Mouse (Mus musculus) heart, postnatal 25 days (tissue): ENCODE measurements at regions not wholly inside any gene's neighbourhood (a gene's known extent, or its start where the extent isn't known, plus 50 kb on each side); places are given as distances from the start of the nearest gene placed in this dataset.
A peak's percentile ranks its signal among the peaks of the same experiment; 100 is the strongest.

Source experiments
- DNase-seq: peaks from one replicate; pipeline ENCODE4 v3.0.0; 2022; ENCODE audit warnings: low spot score
- intact Hi-C: fragments of 180-260 bp; cut with DNase I; formaldehyde crosslinking; loops from one replicate; pipeline ENCODE4 v1.15.1; 2025

DNA sequence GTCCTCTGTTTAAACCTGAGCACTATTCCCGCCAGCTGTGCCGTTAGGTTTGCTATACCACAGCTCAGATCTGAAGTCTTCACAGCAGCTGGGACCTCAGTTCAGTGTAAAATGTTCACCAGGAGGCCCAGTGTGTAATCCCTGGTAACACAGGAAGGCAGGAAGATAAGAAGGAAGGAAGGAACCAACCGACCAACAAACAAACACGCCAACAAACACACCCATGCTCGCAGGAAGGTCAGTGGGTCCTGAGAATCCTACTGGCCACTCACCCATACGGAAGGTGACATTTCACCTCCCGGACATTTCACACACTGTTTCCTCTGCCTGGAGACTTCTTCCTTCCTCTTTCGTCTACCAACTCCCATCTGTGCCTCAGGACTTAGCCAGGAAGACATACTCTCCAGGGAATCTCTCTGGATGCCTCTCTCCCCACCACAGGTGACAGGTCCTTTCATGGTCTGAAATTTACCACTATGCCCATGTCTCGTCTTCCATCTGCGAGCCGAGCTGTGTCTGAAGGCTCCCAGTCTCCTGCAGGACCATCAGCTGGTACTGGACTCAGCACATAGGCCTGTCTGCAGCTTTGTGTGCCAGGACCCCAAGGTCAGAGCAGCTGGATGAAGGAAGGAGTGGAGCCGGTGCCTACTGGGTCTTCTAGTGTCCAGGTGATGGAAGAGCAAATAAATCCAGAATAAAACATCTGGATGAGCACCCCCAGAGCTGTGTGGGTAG, 61.1 kb upstream of the Xpa start:
- intact Hi-C loops, result no loop called here
- no peak for DNase-seq

DNA sequence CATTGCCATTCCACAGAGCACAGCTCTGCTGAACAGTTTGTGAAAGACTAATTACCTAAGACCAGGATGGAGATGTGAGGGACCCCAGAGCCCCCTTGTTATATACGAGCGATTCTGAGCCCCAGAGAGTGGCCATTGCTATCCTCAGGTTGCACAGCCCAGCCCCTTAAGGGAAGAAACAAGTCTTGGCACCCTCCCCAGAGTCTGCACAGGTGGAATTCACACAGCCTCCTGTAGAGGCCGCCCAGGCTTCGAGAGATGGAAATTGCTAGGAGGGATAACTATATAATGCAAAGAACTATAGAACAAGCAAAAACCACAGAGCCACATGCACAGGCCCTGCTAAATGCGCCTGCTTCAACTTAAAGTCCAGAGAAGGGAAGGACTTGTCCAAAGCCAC, 62.7 kb upstream of the Xpa start:
- DNase-seq, result no peak

DNA sequence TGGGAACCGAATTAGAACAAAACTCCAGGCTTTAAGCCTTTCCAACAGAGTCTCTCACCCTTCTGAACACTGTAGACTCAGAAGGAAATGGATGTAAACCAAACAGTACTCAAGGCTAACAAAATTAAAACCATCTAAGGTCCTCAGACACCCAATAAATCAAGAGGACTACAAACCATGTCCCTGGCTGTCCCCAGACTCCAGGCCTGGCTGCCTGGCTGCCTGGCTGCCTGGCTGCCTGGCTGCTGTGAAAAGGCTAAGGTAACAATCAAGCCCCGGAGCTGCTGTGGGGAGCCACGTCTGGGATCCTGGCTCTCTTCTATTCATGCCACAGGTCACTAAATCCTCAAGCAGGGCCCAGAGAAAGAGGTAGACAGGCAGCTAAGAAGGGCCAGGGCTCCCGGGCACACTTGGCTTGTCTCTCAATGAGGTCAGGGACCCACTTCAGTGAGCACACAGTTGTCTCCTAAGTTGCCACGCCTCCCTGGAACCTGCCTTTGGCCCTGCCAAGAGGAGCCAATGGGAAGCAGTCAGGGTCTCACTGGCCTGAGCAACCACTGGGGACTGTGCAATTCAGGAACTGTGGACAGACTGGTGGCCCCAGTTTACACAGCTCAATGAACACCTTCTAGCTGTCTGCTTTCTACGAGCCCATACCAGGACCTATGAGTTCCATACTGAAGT, 72.6 kb upstream of the Xpa start:
- intact Hi-C loops, result no loop called here
- DNase-seq, result no peak

More for the DNA sequence above, 62.7 kb upstream of the Xpa start:
- intact Hi-C loops, result no loop called here

DNA sequence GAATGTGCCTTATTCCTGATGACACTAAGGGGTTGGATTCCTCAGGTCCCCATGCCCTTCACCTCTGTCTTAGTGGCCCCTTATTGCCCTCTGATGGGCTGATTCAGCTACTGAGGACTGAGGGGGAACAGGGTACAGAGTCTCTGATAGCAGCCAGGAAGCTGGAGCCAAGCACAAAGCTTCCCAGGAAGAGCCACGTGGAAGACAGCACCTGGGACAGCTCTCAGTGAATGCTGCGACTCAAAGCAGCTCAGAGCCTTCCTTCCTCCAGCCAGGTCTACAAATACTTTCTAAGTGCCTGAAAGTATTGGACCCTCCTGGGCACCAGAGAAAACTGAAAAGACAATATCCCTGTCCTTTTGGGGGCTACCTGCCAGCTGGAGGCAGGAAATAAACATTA, 72.3 kb upstream of the Foxe1 start:
- intact Hi-C loops, result no loop called here
- no peak for DNase-seq

DNA sequence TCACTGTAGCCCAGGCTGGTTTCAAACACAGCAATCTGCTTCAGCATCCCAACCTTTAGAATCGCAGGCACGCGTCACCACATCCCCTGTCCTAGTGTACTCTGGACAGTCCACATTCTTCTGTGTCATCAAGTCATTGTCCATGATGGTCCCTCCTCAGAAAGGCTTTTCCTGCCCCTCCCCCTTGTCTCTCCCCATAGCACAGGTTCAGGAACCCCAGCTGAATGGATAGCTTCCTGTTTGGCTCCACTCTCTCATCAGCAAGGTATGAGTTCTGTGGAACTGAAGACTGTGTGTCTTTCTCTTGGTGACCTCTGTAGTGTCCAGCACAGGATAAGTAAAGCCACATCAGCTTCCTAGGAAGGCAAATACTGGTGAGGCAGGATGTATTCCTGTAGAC, 67.6 kb upstream of the Foxe1 start:
- intact Hi-C loops, result no loop called here
- DNase-seq, result no peak

DNA sequence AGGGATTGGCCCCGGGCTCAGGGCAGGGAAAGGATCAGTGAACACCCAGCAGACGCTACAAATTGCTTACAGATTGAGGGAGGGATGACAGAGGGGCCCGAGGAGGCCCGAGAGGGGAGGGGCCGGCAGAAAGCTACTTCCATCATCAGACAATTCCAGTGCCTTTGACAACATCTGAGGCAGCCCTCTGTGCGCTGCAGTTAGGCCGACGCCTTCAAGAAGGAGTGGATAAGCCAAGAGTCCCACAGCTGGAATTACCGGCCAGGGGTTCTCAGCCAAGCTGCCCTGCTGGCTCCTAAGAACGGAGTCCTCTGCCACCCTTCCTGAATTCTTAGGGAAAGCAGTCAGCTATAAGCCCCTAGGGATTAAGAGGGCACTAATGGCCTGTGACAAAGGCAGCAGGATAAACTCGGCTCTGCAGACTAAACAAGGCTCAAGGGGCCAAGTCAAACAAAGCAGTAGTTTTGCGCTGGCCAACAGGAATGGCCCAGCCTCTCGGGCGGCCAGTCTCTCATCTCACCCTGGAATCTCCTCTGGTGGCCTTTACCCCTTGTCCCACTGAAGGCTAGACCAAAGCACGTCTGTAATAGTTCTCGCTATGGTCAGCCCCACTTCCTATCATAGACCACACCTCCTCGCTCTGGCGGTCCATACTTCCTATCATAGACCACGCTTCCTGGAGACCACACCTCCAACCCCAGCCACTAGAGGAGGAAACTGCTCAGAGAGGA, 66.4 kb upstream of the Foxe1 start:
- peak; percentile 6 for DNase-seq
- intact Hi-C loops, result no loop called here

DNA sequence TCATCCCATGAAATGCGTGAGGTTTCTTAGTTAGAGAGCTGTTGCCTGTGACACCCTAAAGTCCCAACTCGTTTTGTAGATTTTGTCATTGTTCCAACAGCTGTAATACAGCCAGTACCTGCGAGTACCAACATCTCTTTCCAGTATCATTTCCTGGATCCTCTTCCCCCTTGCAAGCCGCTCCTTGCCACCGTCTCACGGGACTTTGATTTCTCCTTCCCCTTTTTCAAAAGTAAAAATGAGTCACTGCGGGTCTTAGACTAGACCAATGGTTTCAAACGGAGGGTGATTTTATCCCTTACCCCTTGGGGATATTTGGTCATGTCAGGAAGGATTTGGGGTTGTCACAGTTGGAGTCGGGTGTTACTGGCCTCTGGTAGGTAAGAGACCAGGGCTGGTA, 56.5 kb upstream of the Foxe1 start:
- intact Hi-C loops, result no loop called here
- no peak for DNase-seq

DNA sequence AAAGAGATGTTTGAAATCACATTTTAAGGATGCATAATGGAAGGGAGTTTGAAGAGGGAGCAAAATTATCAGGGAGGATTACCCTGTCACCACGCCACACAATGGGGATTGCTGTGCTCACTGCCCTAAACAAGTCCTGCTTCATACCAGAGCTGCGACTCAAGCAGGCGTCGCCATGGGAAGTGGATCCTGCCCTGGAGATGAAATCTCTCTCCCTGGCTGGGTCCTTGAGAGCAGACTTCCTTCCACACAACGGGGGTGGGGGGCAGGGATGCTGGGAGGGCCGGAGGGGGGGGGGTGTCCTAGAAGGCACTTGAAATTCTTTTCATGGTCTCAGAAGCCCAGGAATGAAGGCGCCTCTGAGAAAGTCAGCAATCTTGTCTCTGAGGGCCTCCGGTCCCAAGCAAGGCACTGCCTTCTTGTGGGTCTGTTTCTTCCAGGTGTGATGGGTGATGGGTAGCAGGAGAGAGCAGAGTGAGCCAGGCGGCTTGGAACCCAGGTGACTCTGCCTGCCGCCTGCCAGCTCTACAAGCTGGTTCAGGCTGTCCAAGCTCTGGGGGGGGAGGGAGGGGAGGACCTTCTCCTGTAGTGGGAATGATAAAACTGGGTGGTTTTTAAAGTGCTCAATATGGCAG, 51.7 kb upstream of the Foxe1 start:
- intact Hi-C loops, result no loop called here
- DNase-seq, result no peak
